Mouse (Mus musculus): ENCODE data around the gene Ipmk. TPM values are rescaled to one million over a fixed set of nuclear protein-coding genes. Genes with fewer than 3 reads are reported as not detected.

Ipmk gene
- polyA plus RNA-seq (2015; fragmentation: Illumina TruSeq; extraction: RNeasy Lipid Tissue Mini Kit (QIAGEN cat#74804); ENCODE audit: low read depth, low replicate concordance), result 16.3 TPM

DNA sequence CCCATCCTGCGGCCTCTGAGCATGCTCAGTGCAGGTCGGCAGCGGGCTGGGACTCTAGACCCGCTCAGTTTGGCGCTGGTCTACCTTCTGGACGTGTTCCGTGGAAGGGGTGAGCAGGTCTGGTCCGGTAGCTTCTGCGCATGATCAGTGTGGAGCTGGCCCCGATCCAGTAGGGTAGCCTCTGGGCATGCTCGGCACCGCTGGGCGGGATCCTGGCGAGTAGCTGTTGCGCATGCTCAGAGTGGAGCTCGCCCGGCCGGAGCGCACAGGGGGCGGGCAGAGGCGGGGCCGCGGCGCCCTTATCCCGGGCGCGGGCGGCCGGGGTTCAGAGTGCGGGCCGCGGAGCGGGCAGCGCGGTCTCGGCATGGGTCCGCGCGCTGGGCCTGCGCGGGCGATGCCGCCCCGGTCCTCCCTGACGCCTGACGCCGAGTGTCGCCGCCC is at the start of gene Ipmk:
Gene Ipmk, plus strand, starts transcription at position 255 of the 441 bp plus-strand sequence.

GRCm38 (mm10) chr10:71344579-71345143 is 2.9 kb upstream of the Ipmk start, which contains the start of gene Cisd1:
Gene Cisd1 (minus strand): TSS chr10:71344954.

Other genes starting within 250 kb of the Ipmk start
- 3.5 TPM for gene Bicc1, start 188.1 kb upstream of the Ipmk start, polyA plus RNA-seq (2015; fragmentation: Illumina TruSeq; extraction: RNeasy Lipid Tissue Mini Kit (QIAGEN cat#74804); ENCODE audit: low read depth, low replicate concordance)
- gene Tfam, start 109.5 kb upstream of the Ipmk start, polyA plus RNA-seq (2015; fragmentation: Illumina TruSeq; extraction: RNeasy Lipid Tissue Mini Kit (QIAGEN cat#74804); ENCODE audit: low read depth, low replicate concordance), result 53.6 TPM
- 82.1 TPM for gene Ube2d1, start 62.5 kb upstream of the Ipmk start, polyA plus RNA-seq (2015; fragmentation: Illumina TruSeq; extraction: RNeasy Lipid Tissue Mini Kit (QIAGEN cat#74804); ENCODE audit: low read depth, low replicate concordance)
- 188 TPM for gene Cisd1, start 2.8 kb upstream of the Ipmk start, polyA plus RNA-seq (2015; fragmentation: Illumina TruSeq; extraction: RNeasy Lipid Tissue Mini Kit (QIAGEN cat#74804); ENCODE audit: low read depth, low replicate concordance)